Mouse (Mus musculus) olfactory bulb, adult 2 months (tissue): ENCODE results near the gene Nrros. TPM values are rescaled to one million over a fixed set of nuclear protein-coding genes. Genes with fewer than 3 reads are reported as not detected.

ENCODE experiments used
- H3K27ac ChIP-seq: fragments of 200-500 bp; 2 replicates; pipeline ENCODE4 v1.5.1; 2012; ENCODE audit warnings: low read depth, low read length; ENCODE audit not compliant: insufficient read depth
- H3K4me1 ChIP-seq: fragments of 200-500 bp; 2 replicates; pipeline ENCODE4 v1.6.1; 2012; ENCODE audit warnings: low read length; ENCODE audit not compliant: control insufficient read depth, insufficient read depth
- H3K4me3 ChIP-seq: fragments of 200-500 bp; 2 replicates; pipeline ENCODE4 v1.5.1; 2012; ENCODE audit warnings: mild to moderate bottlenecking, low read depth, low read length, moderate library complexity; ENCODE audit not compliant: insufficient read depth
- CTCF ChIP-seq: fragments of 200-500 bp; IDR thresholded peaks from 2 replicates; pipeline ENCODE4 v1.5.1; 2012; ENCODE audit warnings: low read depth, mild to moderate bottlenecking, low read length, moderate library complexity; ENCODE audit not compliant: insufficient read depth
- POLR2A ChIP-seq: fragments of 200-500 bp; IDR thresholded peaks from 2 replicates; pipeline ENCODE4 v1.6.1; 2012; ENCODE audit warnings: mild to moderate bottlenecking, low read depth, low read length, moderate library complexity; ENCODE audit not compliant: insufficient read depth
- WGBS: fragments of 180-500 bp; shearing (Covaris S2); methylation state at CpG from one replicate; pipeline ENCODE4 v1.1.7; 2018; 5-methylcytosine and 5-hydroxymethylcytosine counted together
- polyA plus RNA-seq: library from polyadenylated mRNA; stranded (reverse); fragments of >200 nt; gene quantifications from 2 replicates; pipeline ENCODE4 v1.2.4, GENCODE M21; 2012; ENCODE audit warnings: low replicate concordance; ENCODE audit not compliant: missing spikeins, insufficient read depth, insufficient read length

Gene Nrros
- polyA plus RNA-seq, 1 experiment, result not detected

GRCm38 (mm10) chr16:32125364-32125763 is 40.0 kb downstream of the Nrros start:
- H3K27ac ChIP-seq, result no peak overlapping the region
- TF ChIP-seq POLR2A, result no peak
- no peak for TF ChIP-seq CTCF
- no peaks in the 10 kb centered on the region for H3K4me1 ChIP-seq
- H3K4me3 ChIP-seq, result no peak overlapping the region
- WGBS, result 93% methylated on average over 3 of the region's 3 CpGs

DNA sequence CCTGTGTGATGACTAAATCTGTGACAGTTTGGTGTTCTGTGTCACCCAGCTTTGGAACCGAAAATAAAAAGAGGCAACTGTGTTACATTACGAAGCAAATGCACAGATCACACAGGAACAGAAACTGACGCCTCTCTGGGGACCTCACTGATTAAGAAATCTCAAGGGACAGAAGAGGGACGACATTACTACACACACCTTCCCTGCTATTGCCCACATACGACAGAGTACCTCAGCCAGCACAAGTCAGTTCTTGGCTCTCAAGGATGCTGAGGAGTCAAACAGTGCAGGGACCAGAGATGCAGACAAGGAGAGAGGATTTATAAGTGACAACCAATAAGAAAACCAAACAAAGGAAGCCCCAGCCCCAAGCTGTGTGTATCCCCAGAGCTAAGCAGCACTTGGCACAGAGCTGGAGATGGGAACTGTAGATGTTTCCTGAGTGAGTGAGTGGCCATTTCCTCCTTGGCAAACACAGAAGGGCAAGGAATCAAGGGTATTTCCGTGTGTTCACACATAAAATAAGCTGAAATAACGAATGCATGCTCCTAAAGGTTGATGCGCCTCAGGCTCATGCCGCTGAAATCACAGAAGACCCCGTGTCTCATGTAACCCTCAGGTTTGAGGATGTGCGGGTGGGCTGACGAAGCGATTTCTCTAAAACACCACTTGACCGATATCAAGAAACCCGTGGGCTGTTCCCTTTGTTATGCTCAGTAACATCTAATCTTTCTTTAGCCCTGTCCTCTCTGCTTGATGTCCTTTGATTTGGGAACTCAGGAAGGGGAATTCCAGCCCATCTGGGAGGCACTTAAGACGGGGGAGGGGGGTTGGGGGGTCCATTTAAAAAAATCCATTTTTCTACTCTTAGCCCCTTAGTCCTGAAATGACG is 40.7 kb downstream of the Nrros start:
- Histone ChIP-seq H3K4me3 (no peak overlapping the region), H3K4me1 (no peaks in the 10 kb centered on the region), H3K27ac (no peak overlapping the region)
- TF ChIP-seq POLR2A (no peak), CTCF (no peak)
- 69% methylated on average over 17 of the region's 17 CpGs for whole genome bisulfite sequencing

DNA sequence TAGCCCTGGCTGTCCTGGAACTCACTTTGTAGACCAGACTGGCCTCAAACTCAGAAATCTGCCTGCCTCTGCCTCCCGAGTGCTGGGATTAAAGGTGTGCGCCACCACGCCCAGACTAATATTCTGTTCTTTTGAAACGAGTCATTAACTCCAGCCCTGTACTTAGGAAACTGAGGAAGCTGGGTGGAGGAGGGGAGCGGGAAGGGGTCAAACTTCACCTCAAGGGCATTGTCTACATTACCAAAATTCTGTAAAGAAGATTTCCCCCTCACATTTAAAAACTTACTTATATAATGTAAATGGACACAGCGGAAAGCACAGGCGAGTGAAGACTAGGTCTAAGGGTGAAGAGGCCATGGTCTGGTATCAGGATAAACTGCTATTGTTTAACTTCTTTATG is 41.4 kb downstream of the Nrros start:
- no peaks in the 10 kb centered on the region for H3K4me1 ChIP-seq
- 89% methylated on average over 7 of the region's 7 CpGs for WGBS
- no peak overlapping the region for H3K4me3 ChIP-seq
- H3K27ac ChIP-seq, result no peak overlapping the region
- no peak for TF ChIP-seq CTCF
- no peak for TF ChIP-seq POLR2A

DNA sequence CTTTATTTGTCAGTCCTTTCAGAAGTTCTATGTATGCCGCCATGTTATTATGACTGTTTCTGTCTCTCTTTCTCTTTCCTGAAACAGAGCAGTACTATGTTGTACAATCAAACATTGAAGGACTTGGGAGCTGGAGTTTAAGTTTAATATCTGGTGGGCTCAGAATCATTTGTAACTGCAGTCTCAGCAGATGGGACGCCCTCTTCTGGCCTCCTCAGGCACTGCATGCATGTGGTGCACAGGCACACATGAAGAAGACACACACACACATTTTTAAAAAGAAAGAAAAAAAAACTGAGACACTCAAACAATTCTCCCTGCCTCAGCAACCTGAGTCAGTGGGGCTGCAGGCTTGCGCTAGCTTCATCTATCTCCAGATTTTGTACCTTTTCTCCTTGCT is 44.9 kb downstream of the Nrros start:
- Histone ChIP-seq H3K4me1 (no peaks in the 10 kb centered on the region), H3K27ac (no peak overlapping the region), H3K4me3 (no peak overlapping the region)
- 81% methylated on average over 3 of the region's 3 CpGs for WGBS
- TF ChIP-seq POLR2A (no peak), CTCF (no peak)

- no peak for TF ChIP-seq POLR2A
- TF ChIP-seq CTCF, result no peak
- no peak overlapping the region for H3K27ac ChIP-seq
- H3K4me3 ChIP-seq, result no peak overlapping the region
- H3K4me1 ChIP-seq, result no peaks in the 10 kb centered on the region
- WGBS, result 59% methylated on average over 5 of the region's 5 CpGs
These were observed 49.2 kb downstream of the Nrros start for GRCm38 (mm10) chr16:32116186-32116585.

GRCm38 (mm10) chr16:32115781-32116180 is 49.6 kb downstream of the Nrros start:
- Histone ChIP-seq H3K4me1 (no peaks in the 10 kb centered on the region), H3K27ac (no peak overlapping the region), H3K4me3 (no peak overlapping the region)
- TF ChIP-seq POLR2A, result no peak
- WGBS, result 66% methylated on average over 6 of the region's 6 CpGs

DNA sequence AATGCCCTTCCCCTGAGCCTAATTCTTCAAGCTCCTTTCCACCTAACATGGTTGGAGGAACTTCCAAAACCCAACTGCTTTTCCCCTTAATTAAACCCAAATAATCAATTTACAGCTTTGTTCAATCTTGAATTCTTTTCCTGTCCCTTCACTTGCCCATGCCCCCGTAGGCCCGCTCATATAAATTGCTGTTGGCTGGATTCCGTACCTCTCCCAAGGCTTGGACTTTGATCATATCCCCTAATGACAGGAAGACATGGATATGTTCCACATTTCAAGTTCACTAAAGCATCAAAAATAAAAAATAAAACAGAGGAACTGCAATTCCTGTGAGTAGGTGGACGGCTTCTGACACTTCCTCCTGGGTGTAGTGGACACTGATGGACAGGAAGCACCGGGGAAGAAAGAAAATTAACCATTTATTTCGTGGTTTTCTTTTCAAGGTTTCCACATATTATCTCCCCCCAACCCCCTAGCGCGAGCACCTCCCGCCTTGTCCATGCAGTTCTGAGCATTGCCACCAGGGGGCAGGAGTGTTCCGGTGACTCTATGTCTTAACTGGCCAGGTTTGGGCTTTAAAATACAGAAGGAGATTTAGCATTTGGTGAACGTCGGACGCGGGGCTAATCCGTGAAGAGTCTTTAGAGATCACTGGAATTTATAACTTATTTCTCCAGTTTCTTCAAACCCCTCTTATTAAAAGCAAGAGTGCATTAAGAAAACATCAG is 50.3 kb downstream of the Nrros start:
- no peak overlapping the region for H3K4me3 ChIP-seq
- TF ChIP-seq POLR2A (no peak), CTCF (peak; percentile 92)
- no peaks in the 10 kb centered on the region for H3K4me1 ChIP-seq
- H3K27ac ChIP-seq, result no peak overlapping the region
- 6% methylated on average over 15 of the region's 15 CpGs for WGBS

DNA sequence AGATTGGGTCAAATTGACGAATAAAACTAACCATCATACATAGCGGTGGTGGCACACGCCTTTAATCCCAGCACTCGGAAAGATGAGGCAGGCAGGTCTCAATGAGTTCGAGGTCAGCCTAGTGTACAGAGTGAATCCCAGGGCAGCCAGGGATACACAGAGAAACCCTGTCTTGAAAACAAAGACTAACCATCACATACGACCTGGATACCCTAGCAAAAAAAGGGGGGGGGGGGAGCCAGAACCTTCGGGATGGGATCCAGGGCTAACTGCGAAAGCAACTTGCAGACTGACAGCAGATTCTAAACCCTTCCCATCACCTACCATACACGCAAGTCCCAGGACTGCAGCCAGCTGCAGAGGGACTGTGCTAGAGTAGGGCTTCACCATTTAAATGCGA is 51.0 kb downstream of the Nrros start:
- H3K4me3 ChIP-seq, result no peak overlapping the region
- H3K4me1 ChIP-seq, result no peaks in the 10 kb centered on the region
- WGBS, result 74% methylated on average over 10 of the region's 10 CpGs
- no peak overlapping the region for H3K27ac ChIP-seq
- no peak for TF ChIP-seq POLR2A
- TF ChIP-seq CTCF, result no peak

DNA sequence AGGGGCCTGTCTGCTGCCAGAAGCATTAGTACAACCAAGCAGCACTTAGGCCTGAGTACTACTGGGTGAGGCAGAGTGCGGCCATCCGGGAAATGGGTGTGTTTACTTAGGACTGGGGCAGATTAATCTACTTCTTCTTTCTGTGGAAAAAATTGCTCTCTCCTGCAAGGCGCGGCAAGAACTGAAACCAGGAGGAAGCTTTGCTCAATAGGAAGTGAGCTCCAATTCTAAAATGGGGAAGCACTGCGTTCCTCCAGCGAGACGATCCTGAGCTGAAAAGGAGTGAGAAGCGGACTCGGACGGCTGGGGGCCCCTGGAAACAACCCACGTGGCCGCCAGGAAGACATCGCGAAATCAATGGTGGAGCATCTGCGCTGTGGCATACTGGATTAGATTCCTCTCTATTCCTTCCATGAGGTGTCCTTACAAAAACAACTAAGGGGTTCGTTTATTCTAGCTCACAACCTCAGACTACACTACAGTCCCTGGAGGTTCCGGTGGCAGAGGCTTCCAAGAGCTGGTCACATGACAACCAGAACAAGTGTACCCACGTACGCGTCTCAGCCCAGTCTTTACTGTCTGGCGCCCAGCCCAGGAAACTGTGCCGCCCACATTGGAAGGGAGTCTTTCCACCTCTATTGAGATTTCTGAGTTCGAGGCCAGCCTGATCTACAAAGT is 51.7 kb downstream of the Nrros start:
- Histone ChIP-seq H3K27ac (no peak overlapping the region), H3K4me1 (no peaks in the 10 kb centered on the region), H3K4me3 (no peak overlapping the region)
- WGBS, result 57% methylated on average over 23 of the region's 23 CpGs
- TF ChIP-seq POLR2A, result no peak
- TF ChIP-seq CTCF, result no peak
